Mouse (Mus musculus) embryonic facial prominence, embryonic 13.5 days (tissue): ENCODE data around the gene Olr1. TPM values are rescaled to one million over a fixed set of nuclear protein-coding genes. Genes with fewer than 3 reads are reported as not detected.

Experiments used
- ATAC-seq: fragments of 200-750 bp; cut with Nextera tagmentation; 2 replicates; pipeline ENCODE4 v1.8.0; 2017; ENCODE audit warnings: low read depth; ENCODE audit not compliant: insufficient number of reproducible peaks, insufficient read depth, low FRiP score, low TSS enrichment
- H3K27ac ChIP-seq: fragments of 300-500 bp; sonication (generic); 2 replicates; pipeline ENCODE4 v1.5.1; 2015; ENCODE audit warnings: moderate library complexity, mild to moderate bottlenecking, inconsistent platforms
- H3K27me3 ChIP-seq: fragments of 300-500 bp; sonication (generic); 2 replicates; pipeline ENCODE4 v1.6.1; 2015; ENCODE audit warnings: mild to moderate bottlenecking, inconsistent platforms
- H3K36me3 ChIP-seq: fragments of 300-500 bp; sonication (generic); 2 replicates; pipeline ENCODE4 v1.6.1; 2015; ENCODE audit warnings: mild to moderate bottlenecking, inconsistent platforms
- H3K4me1 ChIP-seq: fragments of 300-500 bp; sonication (generic); 2 replicates; pipeline ENCODE4 v1.6.1; 2015; ENCODE audit warnings: inconsistent platforms
- H3K4me2 ChIP-seq: fragments of 300-500 bp; sonication (generic); 2 replicates; pipeline ENCODE4 v1.6.1; 2015; ENCODE audit warnings: moderate library complexity, mild to moderate bottlenecking, inconsistent platforms
- H3K4me3 ChIP-seq: fragments of 300-500 bp; sonication (generic); 2 replicates; pipeline ENCODE4 v1.5.1; 2015; ENCODE audit warnings: mild to moderate bottlenecking, inconsistent platforms
- H3K9ac ChIP-seq: fragments of 300-500 bp; sonication (generic); 2 replicates; pipeline ENCODE4 v1.6.1; 2015; ENCODE audit warnings: mild to moderate bottlenecking, inconsistent platforms
- H3K9me3 ChIP-seq: fragments of 300-500 bp; sonication (generic); 2 replicates; pipeline ENCODE4 v1.6.1; 2016; ENCODE audit warnings: inconsistent platforms
- WGBS: fragments of 180-500 bp; shearing (Covaris S2); methylation state at CpG from one replicate; pipeline ENCODE4 v1.1.7; 2015; ENCODE audit warnings: mixed read lengths; 5-methylcytosine and 5-hydroxymethylcytosine counted together
- polyA plus RNA-seq: library from polyadenylated mRNA; unstranded; fragments of >200 nt; fragmentation: Nextera tagmentation; extraction: Ambion mirVana; gene quantifications from 2 replicates; pipeline ENCODE4 v1.2.1, GENCODE M21; 2015

Olr1 gene
- not detected in 2 replicates for polyA plus RNA-seq

- 78% methylated on average over 9 of the region's 9 CpGs for WGBS
- Histone ChIP-seq H3K27ac (no peak within 1 kb of the TSS), H3K9me3 (no peaks in the 10 kb centered on the region), H3K4me1 (no peaks in the 10 kb centered on the region), H3K27me3 (no peaks in the 10 kb centered on the region), H3K4me2 (no peak within 1 kb of the TSS), H3K4me3 (no peak within 1 kb of the TSS), H3K36me3 (no peaks in the 10 kb centered on the region), H3K9ac (no peak within 1 kb of the TSS)
- ATAC-seq = no peak
Observed at GRCm38 (mm10) chr6:129507024-129507423, at the start of gene Olr1. Gene Olr1, minus strand, starts transcription at chr6:129507165.

DNA sequence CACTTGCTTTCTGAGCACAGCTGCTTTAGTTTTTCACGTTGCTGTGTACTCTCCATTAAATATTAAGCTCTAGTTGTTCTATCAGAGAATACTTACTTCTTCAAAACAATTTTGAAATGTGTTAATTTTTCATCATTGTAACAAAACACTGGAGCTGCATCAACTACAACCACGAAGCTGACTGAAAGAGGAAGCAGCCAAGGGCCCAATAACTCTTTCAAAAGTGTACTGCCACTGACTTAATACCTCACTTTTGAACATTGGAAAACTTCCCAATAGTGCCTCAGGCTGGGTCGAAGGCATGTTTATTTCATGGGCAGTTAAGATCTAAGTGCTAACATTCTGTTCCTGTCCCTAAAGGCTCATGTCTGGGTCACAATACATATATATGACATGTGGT lies 41.0 kb upstream of the Olr1 start:
- H3K4me2 ChIP-seq = no peak overlapping the region
- 75% methylated on average over 3 of the region's 3 CpGs for WGBS
- no peak overlapping the region for H3K27ac ChIP-seq
- H3K9ac ChIP-seq = no peak overlapping the region
- no peaks in the 10 kb centered on the region for H3K36me3 ChIP-seq
- no peaks in the 10 kb centered on the region for H3K27me3 ChIP-seq
- H3K9me3 ChIP-seq = no peaks in the 10 kb centered on the region
- H3K4me3 ChIP-seq = no peak overlapping the region
- no peaks in the 10 kb centered on the region for H3K4me1 ChIP-seq
- no peak for ATAC-seq

- Histone ChIP-seq H3K36me3 (no peaks in the 10 kb centered on the region), H3K4me1 (no peaks in the 10 kb centered on the region), H3K27me3 (no peaks in the 10 kb centered on the region), H3K9ac (no peak overlapping the region), H3K9me3 (no peaks in the 10 kb centered on the region), H3K4me3 (no peak overlapping the region), H3K4me2 (no peak overlapping the region), H3K27ac (no peak overlapping the region)
- WGBS = 83% methylated on average over 2 of the region's 2 CpGs
- no peak for ATAC-seq
Observed at GRCm38 (mm10) chr6:129547277-129547676, 40.3 kb upstream of the Olr1 start.

- Histone ChIP-seq H3K9ac (no peak overlapping the region), H3K4me3 (no peak overlapping the region), H3K9me3 (no peaks in the 10 kb centered on the region), H3K4me1 (no peaks in the 10 kb centered on the region), H3K27me3 (no peaks in the 10 kb centered on the region), H3K36me3 (peaks cover 32% of the 10 kb centered on the region), H3K27ac (no peak overlapping the region), H3K4me2 (no peak overlapping the region)
- WGBS = 66% methylated on average over 6 of the region's 6 CpGs
- ATAC-seq = peak; percentile 54; the same call in 1 of the 2 replicates
Observed at GRCm38 (mm10) chr6:129543709-129544606, 37.0 kb upstream of the Olr1 start.

DNA sequence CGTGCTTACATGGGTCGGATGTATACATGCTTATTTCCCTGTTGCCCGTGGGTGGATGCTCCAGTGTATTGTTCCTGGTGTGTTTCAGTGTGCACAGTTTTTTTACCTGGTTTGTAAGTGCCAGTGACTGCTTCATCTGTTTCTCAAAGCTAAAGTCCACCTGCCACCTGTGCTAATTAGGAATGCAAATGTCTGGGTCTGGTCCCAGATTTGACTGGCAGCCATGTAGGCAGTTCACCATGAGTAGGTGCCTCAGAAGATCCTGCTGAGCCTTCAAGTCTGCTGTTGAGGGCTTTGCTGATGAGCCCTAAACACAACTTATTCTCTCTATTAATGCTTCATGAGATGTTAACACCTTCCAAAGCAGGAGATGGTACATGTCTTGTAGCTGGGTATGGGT lies 35.6 kb upstream of the Olr1 start:
- Histone ChIP-seq H3K4me1 (no peaks in the 10 kb centered on the region), H3K27ac (no peak overlapping the region), H3K27me3 (no peaks in the 10 kb centered on the region), H3K4me3 (no peak overlapping the region), H3K9ac (no peak overlapping the region), H3K4me2 (no peak overlapping the region), H3K9me3 (no peaks in the 10 kb centered on the region), H3K36me3 (peaks cover 44% of the 10 kb centered on the region)
- 93% methylated on average over 3 of the region's 3 CpGs for WGBS
- ATAC-seq = no peak

DNA sequence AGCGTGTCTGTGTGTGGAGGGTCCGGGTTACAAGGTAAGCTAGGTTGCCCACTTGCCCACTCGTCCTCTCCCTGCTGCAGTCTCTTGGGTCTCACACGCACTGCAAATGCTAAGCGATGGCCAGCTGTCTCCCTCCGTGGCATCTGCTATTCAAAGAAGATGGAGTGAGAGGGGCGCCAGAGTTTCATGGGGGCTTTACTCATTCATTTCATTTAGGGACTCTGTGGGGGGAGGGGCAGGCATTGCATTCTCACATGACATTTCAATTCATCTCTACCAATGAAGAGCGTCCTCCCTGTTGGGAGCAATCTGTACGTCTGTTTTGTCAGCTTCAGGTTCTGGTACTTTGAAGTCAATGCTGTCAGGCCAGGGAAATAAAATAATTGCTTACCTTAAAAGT lies 35.0 kb upstream of the Olr1 start:
- Histone ChIP-seq H3K27ac (no peak overlapping the region), H3K36me3 (peaks cover 45% of the 10 kb centered on the region), H3K4me3 (no peak overlapping the region), H3K9ac (no peak overlapping the region), H3K4me2 (no peak overlapping the region), H3K27me3 (no peaks in the 10 kb centered on the region), H3K4me1 (no peaks in the 10 kb centered on the region), H3K9me3 (no peaks in the 10 kb centered on the region)
- no peak for ATAC-seq
- WGBS = 83% methylated on average over 9 of the region's 9 CpGs

GRCm38 (mm10) chr6:129538555-129538954 lies 31.6 kb upstream of the Olr1 start:
- H3K27me3 ChIP-seq = no peaks in the 10 kb centered on the region
- H3K9me3 ChIP-seq = no peaks in the 10 kb centered on the region
- no peak overlapping the region for H3K4me3 ChIP-seq
- no peak overlapping the region for H3K27ac ChIP-seq
- H3K36me3 ChIP-seq = peaks cover 45% of the 10 kb centered on the region
- ATAC-seq = no peak
- H3K4me2 ChIP-seq = no peak overlapping the region
- 84% methylated on average over 6 of the region's 6 CpGs for WGBS
- H3K4me1 ChIP-seq = peaks cover 16% of the 10 kb centered on the region
- H3K9ac ChIP-seq = no peak overlapping the region

GRCm38 (mm10) chr6:129535723-129536122 lies 28.8 kb upstream of the Olr1 start:
- Histone ChIP-seq H3K36me3 (peaks cover 31% of the 10 kb centered on the region), H3K4me2 (peak overlapping the region; percentile 78; the same call in 1 of the 2 replicates), H3K4me3 (no peak overlapping the region), H3K9me3 (no peaks in the 10 kb centered on the region), H3K9ac (no peak overlapping the region), H3K27me3 (no peaks in the 10 kb centered on the region), H3K4me1 (peaks cover 19% of the 10 kb centered on the region), H3K27ac (no peak overlapping the region)
- 86% methylated on average over 4 of the region's 4 CpGs for WGBS
- no peak for ATAC-seq

- H3K36me3 ChIP-seq = peaks cover 21% of the 10 kb centered on the region
- no peak for ATAC-seq
- H3K9ac ChIP-seq = 0 out of 2 replicates have a peak overlapping the region, but pooled peaks have one; percentile 36
- no peaks in the 10 kb centered on the region for H3K9me3 ChIP-seq
- H3K27me3 ChIP-seq = no peaks in the 10 kb centered on the region
- no peak overlapping the region for H3K27ac ChIP-seq
- whole genome bisulfite sequencing = 64% methylated on average over 4 of the region's 4 CpGs
- peak overlapping the region; percentile 78 for H3K4me2 ChIP-seq
- peaks cover 19% of the 10 kb centered on the region for H3K4me1 ChIP-seq
- peak overlapping the region; percentile 84 for H3K4me3 ChIP-seq
Observed at GRCm38 (mm10) chr6:129534627-129535190, 27.7 kb upstream of the Olr1 start.

DNA sequence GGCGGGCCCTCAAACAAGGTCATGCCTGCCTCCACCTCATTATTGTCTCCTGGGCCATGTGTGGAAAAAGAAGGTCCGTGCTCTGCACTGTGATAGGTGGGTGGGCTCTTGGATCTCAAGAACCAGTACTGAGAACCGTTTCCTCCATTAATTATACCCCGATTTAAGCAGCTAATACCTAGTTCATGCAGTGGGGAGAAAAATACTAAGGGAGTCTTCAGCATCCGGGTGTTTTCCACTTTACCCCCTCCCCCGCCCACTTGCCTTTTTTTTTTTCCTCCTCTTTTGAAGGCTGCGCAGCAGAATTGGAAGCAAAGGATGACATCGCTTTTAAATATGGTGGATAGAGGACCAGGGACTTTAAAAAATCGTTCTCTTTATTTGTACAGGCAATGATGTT lies 27.1 kb upstream of the Olr1 start:
- Histone ChIP-seq H3K4me1 (peaks cover 19% of the 10 kb centered on the region), H3K36me3 (peaks cover 14% of the 10 kb centered on the region), H3K27ac (no peak overlapping the region), H3K9me3 (no peaks in the 10 kb centered on the region), H3K9ac (peak overlapping the region; percentile 80), H3K4me3 (peak overlapping the region; percentile 84), H3K4me2 (peak overlapping the region; percentile 78), H3K27me3 (no peaks in the 10 kb centered on the region; the same call in 1 of the 2 replicates)
- 15% methylated on average over 9 of the region's 9 CpGs for WGBS
- ATAC-seq = no peak

GRCm38 (mm10) chr6:129532942-129533860 lies 26.2 kb upstream of the Olr1 start, which contains the start of gene Gabarapl1:
Gene Gabarapl1, plus strand, starts transcription at chr6:129533160.
- 0 out of 2 replicates have a peak, but pooled peaks have one; percentile 77 for ATAC-seq
- no peaks in the 10 kb centered on the region for H3K9me3 ChIP-seq
- peak within 1 kb of the TSS; percentile 78 for H3K4me2 ChIP-seq
- H3K36me3 ChIP-seq = 0 out of 2 replicates have a peak, but pooled peaks cover 6% of the 10 kb centered on the region
- peak within 1 kb of the TSS; percentile 84 for H3K4me3 ChIP-seq
- H3K4me1 ChIP-seq = peaks cover 19% of the 10 kb centered on the region
- no peak within 1 kb of the TSS for H3K27ac ChIP-seq
- under 1% methylated on average over 55 of the region's 55 CpGs for WGBS
- peak within 1 kb of the TSS; percentile 80 for H3K9ac ChIP-seq
- H3K27me3 ChIP-seq = no peaks in the 10 kb centered on the region; the same call in 1 of the 2 replicates
